Mouse (Mus musculus) CH12.LX (cell line): ENCODE results near the gene Lect2. TPM values are rescaled to one million over a fixed set of nuclear protein-coding genes. Genes with fewer than 3 reads are reported as not detected.

ENCODE experiments used
- DNase-seq: peaks from one replicate; pipeline ENCODE4 v3.0.0-alpha.2; 2013; ENCODE audit errors: extremely low read depth
- H3K27ac ChIP-seq: 2 replicates; pipeline ENCODE4 v1.5.1; 2012; ENCODE audit warnings: low read depth, mild to moderate bottlenecking, control low read depth, moderate library complexity; ENCODE audit not compliant: insufficient read depth
- H3K27me3 ChIP-seq: replicated peaks from 2 replicates; pipeline ENCODE3; 2012; ENCODE audit warnings: inconsistent platforms
- H3K36me3 ChIP-seq, 2 experiments: replicated peaks in 1 of 2; 2 replicates each; pipeline versions ENCODE3 to v1.6.1; 2012; ENCODE audit warnings: inconsistent platforms in 1 of 2, low read length in 1 of 2, mild to moderate bottlenecking in 1 of 2, mixed read lengths in 1 of 2, moderate library complexity in 1 of 2; ENCODE audit not compliant: control insufficient read depth in 1 of 2, insufficient read depth in 1 of 2
- H3K4me1 ChIP-seq, 2 experiments: 2 replicates each; pipeline ENCODE4 v1.6.1; 2012; ENCODE audit warnings: inconsistent platforms in 1 of 2, moderate library complexity in 1 of 2; ENCODE audit not compliant: insufficient read depth in 2 of 2, control insufficient read depth in 1 of 2
- H3K4me2 ChIP-seq: 2 replicates; pipeline ENCODE4 v1.6.1; 2012; ENCODE audit warnings: low read depth, mild to moderate bottlenecking, control low read depth; ENCODE audit not compliant: poor library complexity, insufficient read depth, severe bottlenecking
- H3K4me3 ChIP-seq, 3 experiments: fragments of 150-350 bp in 1 of 3; sonication (generic) in 1 of 3; replicated peaks in 1 of 3; 2 replicates each; pipeline versions ENCODE3 to v1.5.1; 2011 to 2012; ENCODE audit warnings: low read depth in 2 of 3, low read length in 2 of 3, mild to moderate bottlenecking in 2 of 3, moderate library complexity in 2 of 3, control low read depth in 1 of 3, improper control_type of control experiment in 1 of 3, inconsistent platforms in 1 of 3, mixed read lengths in 1 of 3; ENCODE audit not compliant: poor library complexity in 1 of 3
- H3K79me2 ChIP-seq: replicated peaks from 2 replicates; pipeline ENCODE4 v1.6.1; 2012; ENCODE audit warnings: mild to moderate bottlenecking, moderate library complexity; ENCODE audit not compliant: control insufficient read depth, poor library complexity, insufficient read depth, severe bottlenecking; ENCODE audit errors: extremely low read depth
- H3K9ac ChIP-seq: 2 replicates; pipeline ENCODE4 v1.6.1; 2012; ENCODE audit warnings: low read depth, mild to moderate bottlenecking, control low read depth, moderate library complexity; ENCODE audit not compliant: insufficient read depth
- H3K9me3 ChIP-seq: replicated peaks from 2 replicates; pipeline ENCODE3; 2012; ENCODE audit warnings: low read length, inconsistent platforms, mixed read lengths
- CHD1 ChIP-seq: IDR thresholded peaks from 2 replicates; pipeline ENCODE4 v1.6.1; 2012; ENCODE audit warnings: low read depth, low read length, improper control_type of control experiment, inconsistent platforms
- CHD2 ChIP-seq: IDR thresholded peaks from 2 replicates; pipeline ENCODE4 v1.6.1; 2011; ENCODE audit warnings: low read length, improper control_type of control experiment
- CTCF ChIP-seq, 2 experiments: IDR thresholded peaks in 1 of 2; conservative IDR thresholded peaks in 1 of 2; 2 replicates each; pipeline ENCODE4 v1.5.1; 2011 to 2012; ENCODE audit warnings: low read depth in 2 of 2, low read length in 2 of 2, improper control_type of control experiment in 1 of 2, inconsistent platforms in 1 of 2, mild to moderate bottlenecking in 1 of 2, moderate library complexity in 1 of 2
- E2F4 ChIP-seq: IDR thresholded peaks from 2 replicates; pipeline ENCODE4 v1.6.1; 2011; ENCODE audit warnings: low read depth, low read length, improper control_type of control experiment; ENCODE audit not compliant: insufficient replicate concordance
- ELF1 ChIP-seq: IDR thresholded peaks from 2 replicates; pipeline ENCODE4 v1.6.1; 2014; ENCODE audit warnings: low read depth, mild to moderate bottlenecking, inconsistent platforms, low read length, improper control_type of control experiment
- EP300 ChIP-seq: IDR thresholded peaks from 2 replicates; pipeline ENCODE4 v1.6.1; 2011; ENCODE audit warnings: low read length, improper control_type of control experiment
- ETS1 ChIP-seq: conservative IDR thresholded peaks from 2 replicates; pipeline ENCODE4 v1.6.1; 2012; ENCODE audit warnings: low read depth, mild to moderate bottlenecking, inconsistent platforms, low read length, improper control_type of control experiment, moderate library complexity
- GABPA ChIP-seq: IDR thresholded peaks from 2 replicates; pipeline ENCODE4 v1.6.1; 2012; ENCODE audit warnings: low read depth, low read length, improper control_type of control experiment, inconsistent platforms; ENCODE audit not compliant: insufficient replicate concordance
- JUN ChIP-seq: IDR thresholded peaks from 2 replicates; pipeline ENCODE4 v1.6.1; 2011; ENCODE audit warnings: low read depth, mild to moderate bottlenecking, low read length, improper control_type of control experiment, moderate library complexity; ENCODE audit not compliant: insufficient read depth
- JUND ChIP-seq: conservative IDR thresholded peaks from 2 replicates; pipeline ENCODE4 v1.6.1; 2011; ENCODE audit warnings: low read depth, low read length, improper control_type of control experiment
- KAT2A ChIP-seq: IDR thresholded peaks from 2 replicates; pipeline ENCODE4 v1.6.1; 2012; ENCODE audit warnings: low read length, improper control_type of control experiment, inconsistent platforms; ENCODE audit not compliant: insufficient replicate concordance
- MAFK ChIP-seq: IDR thresholded peaks from 2 replicates; pipeline ENCODE4 v1.6.1; 2011; ENCODE audit warnings: low read length, improper control_type of control experiment; ENCODE audit not compliant: insufficient replicate concordance
- MAX ChIP-seq: IDR thresholded peaks from 2 replicates; pipeline ENCODE4 v1.6.1; 2011; ENCODE audit warnings: low read length, improper control_type of control experiment
- MAZ ChIP-seq: IDR thresholded peaks from 2 replicates; pipeline ENCODE4 v1.6.1; 2012; ENCODE audit warnings: low read depth, mild to moderate bottlenecking, inconsistent platforms, low read length, improper control_type of control experiment, moderate library complexity
- MEF2A ChIP-seq: IDR thresholded peaks from 2 replicates; pipeline ENCODE4 v1.6.1; 2014; ENCODE audit warnings: low read depth, mild to moderate bottlenecking, inconsistent platforms, low read length, improper control_type of control experiment, borderline replicate concordance
- MXI1 ChIP-seq: IDR thresholded peaks from 2 replicates; pipeline ENCODE4 v1.6.1; 2011; ENCODE audit warnings: mild to moderate bottlenecking, low read depth, low read length, improper control_type of control experiment
- MYC ChIP-seq: IDR thresholded peaks from 2 replicates; pipeline ENCODE4 v1.6.1; 2011; ENCODE audit warnings: low read depth, mild to moderate bottlenecking, improper control_type of control experiment, low read length
- NRF1 ChIP-seq: IDR thresholded peaks from 2 replicates; pipeline ENCODE4 v1.6.1; 2014; ENCODE audit warnings: low read depth, mild to moderate bottlenecking, inconsistent platforms, low read length, improper control_type of control experiment, moderate library complexity
- PAX5 ChIP-seq: IDR thresholded peaks from 2 replicates; pipeline ENCODE4 v1.6.1; 2012; ENCODE audit warnings: low read length, inconsistent platforms, mixed read lengths
- POLR2A ChIP-seq: IDR thresholded peaks from 2 replicates; pipeline ENCODE4 v1.6.1; 2011; ENCODE audit warnings: low read depth, mild to moderate bottlenecking, improper control_type of control experiment, low read length
- RAD21 ChIP-seq: IDR thresholded peaks from 2 replicates; pipeline ENCODE4 v1.6.1; 2011; ENCODE audit warnings: low read depth, mild to moderate bottlenecking, low read length, improper control_type of control experiment, moderate library complexity
- SMC3 ChIP-seq: IDR thresholded peaks from 2 replicates; pipeline ENCODE4 v1.6.1; 2011; ENCODE audit warnings: low read depth, low read length, improper control_type of control experiment
- TCF12 ChIP-seq: IDR thresholded peaks from 2 replicates; pipeline ENCODE4 v1.6.1; 2014; ENCODE audit warnings: low read depth, mild to moderate bottlenecking, inconsistent platforms, low read length, improper control_type of control experiment
- USF1 ChIP-seq: IDR thresholded peaks from 2 replicates; pipeline ENCODE4 v1.6.1; 2014; ENCODE audit warnings: low read depth, mild to moderate bottlenecking, inconsistent platforms, low read length, improper control_type of control experiment
- USF2 ChIP-seq: conservative IDR thresholded peaks from 2 replicates; pipeline ENCODE4 v1.6.1; 2011; ENCODE audit warnings: low read depth, low read length, improper control_type of control experiment
- ZC3H11A ChIP-seq: IDR thresholded peaks from 2 replicates; pipeline ENCODE4 v1.6.1; 2012; ENCODE audit warnings: low read depth, mild to moderate bottlenecking, inconsistent platforms, low read length, improper control_type of control experiment
- ZKSCAN1 ChIP-seq: IDR thresholded peaks from 2 replicates; pipeline ENCODE4 v1.6.1; 2012; ENCODE audit warnings: low read depth, inconsistent platforms, low read length, improper control_type of control experiment, borderline replicate concordance
- ZMIZ1 ChIP-seq: IDR thresholded peaks from 2 replicates; pipeline ENCODE4 v1.6.1; 2012; ENCODE audit warnings: low read depth, mild to moderate bottlenecking, inconsistent platforms, low read length, improper control_type of control experiment
- ZNF384 ChIP-seq: IDR thresholded peaks from 2 replicates; pipeline ENCODE4 v1.6.1; 2012; ENCODE audit warnings: low read depth, low read length, improper control_type of control experiment, inconsistent platforms
- dilution Hi-C: fragments of 300-500 bp; cut with MboI; formaldehyde crosslinking; loops from 2 replicates; pipeline ENCODE4 v1.14.3; 2020; ENCODE audit warnings: low sequenced_read_pairs; ENCODE audit not compliant: extremely low pct_unique_long_range_greater_than_20kb, extremely low pct_ligation_motif_present
- in situ Hi-C: fragments of 300-500 bp; cut with MboI; formaldehyde crosslinking; loops from 3 replicates; pipeline ENCODE4 v1.14.3; 2019; ENCODE audit warnings: low sequenced_read_pairs, low pct_ligation_motif_present, low pct_unique_long_range_greater_than_20kb, mixed read lengths
- polyA plus RNA-seq: library from polyadenylated mRNA; unstranded; fragments of >175 nt; gene quantifications from 2 replicates; pipeline ENCODE4 v1.2.1, GENCODE M21; 2012; ENCODE audit warnings: low read depth; ENCODE audit not compliant: insufficient read length
- total RNA-seq, 2 experiments: library from RNA; depleted of rRNA; stranded (reverse); fragments of 300-350 nt in 1 of 2; fragments of >200 nt in 1 of 2; gene quantifications; 2 replicates each; pipeline ENCODE4 v1.2.3; 2012 to 2014

Gene Lect2
- total and polyA plus RNA-seq, 3 experiments: not detected

DNA sequence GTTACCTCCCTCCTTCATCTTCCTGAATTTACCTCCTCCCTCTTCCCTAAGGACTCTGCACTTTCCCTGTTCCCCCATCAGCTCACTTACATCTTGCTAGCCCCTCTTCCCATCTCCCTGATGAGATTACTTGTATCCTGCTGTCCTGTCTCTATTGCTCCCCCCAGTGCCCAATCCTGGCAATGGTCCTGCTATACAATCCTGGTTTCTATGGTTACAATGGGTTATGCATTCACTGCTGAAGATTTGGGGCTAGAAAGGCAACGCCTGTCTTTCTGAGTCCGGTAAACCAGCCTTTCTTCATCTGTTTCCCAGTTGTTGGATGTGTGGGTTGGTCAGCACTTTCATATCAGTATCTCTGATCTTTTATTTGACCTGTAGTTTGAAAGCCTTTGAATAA is 6.1 kb upstream of the Lect2 start:
- H3K9me3 ChIP-seq: no peaks in the 10 kb centered on the region

DNA sequence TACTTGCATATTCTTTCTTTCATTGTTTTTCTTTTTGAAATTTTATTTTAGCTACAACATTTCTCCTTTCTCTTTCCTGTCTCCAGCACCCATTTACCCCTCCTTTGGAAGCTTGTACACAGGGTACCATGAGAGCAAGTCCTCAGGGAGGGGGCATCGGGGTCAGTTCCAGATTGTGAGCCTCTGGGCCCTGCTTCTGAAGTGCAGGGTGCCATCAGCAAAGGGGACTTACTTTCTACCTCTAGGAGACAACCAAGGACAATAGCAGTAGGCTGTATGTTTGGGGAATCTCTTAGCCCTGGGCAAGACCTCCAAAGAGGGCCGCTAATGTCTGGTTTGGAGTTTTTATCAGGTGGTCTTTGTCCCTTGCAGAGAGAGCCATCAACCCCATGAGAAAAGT is 5.6 kb upstream of the Lect2 start:
- no peak overlapping the region for H3K4me3 ChIP-seq
- in situ Hi-C loops: no loop called here

More for the DNA sequence above, 6.1 kb upstream of the Lect2 start:
- dilution Hi-C loops (no loop called here), in situ Hi-C loops (no loop called here)
- H3K4me1 ChIP-seq: no peaks in the 10 kb centered on the region
- H3K27me3 ChIP-seq: peaks cover 75% of the 10 kb centered on the region
- H3K4me2 ChIP-seq: no peak overlapping the region
- H3K4me3 ChIP-seq: no peak overlapping the region
- H3K79me2 ChIP-seq: no peaks in the 10 kb centered on the region
- no peak overlapping the region for H3K27ac ChIP-seq
- no peak overlapping the region for H3K9ac ChIP-seq
- no peaks in the 10 kb centered on the region for H3K36me3 ChIP-seq
- TF ChIP-seq SMC3 (peak; percentile 46), CTCF (conservative IDR thresholded peaks at IDR 0.05 in 1 of 2, IDR thresholded peaks at IDR 0.05 in 1 of 2; ENCODE audit: low read depth in 2 of 2, low read length in 2 of 2) (peak in 1 of 2 experiments; percentile 56; a peak in 2 of 4 replicates), RAD21 (peak; percentile 30), JUN (no peak), PAX5 (no peak), ZMIZ1 (no peak), ZKSCAN1 (no peak)
- DNase-seq: peak; percentile 17

DNA sequence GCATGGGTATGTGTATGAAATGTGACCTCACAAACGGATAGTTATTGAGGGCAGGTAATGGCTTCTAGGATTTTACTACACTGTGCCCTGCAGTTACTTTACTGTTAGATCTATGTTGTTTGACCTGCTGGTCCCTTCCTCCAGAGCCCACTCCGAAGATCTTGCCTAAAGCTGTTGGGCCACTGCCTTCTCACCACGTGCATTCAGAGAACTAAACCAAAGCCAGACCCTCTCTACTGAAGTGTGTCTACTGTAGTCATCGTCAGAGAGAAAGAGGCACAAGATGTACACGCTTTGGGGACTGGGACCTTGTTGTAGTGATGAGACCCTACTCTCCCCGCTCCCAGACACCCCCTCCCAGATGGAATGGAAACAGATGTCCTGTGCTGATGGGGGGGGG is 3.4 kb upstream of the Lect2 start:
- no peak overlapping the region for H3K4me3 ChIP-seq
- no peaks in the 10 kb centered on the region for H3K4me1 ChIP-seq
- dilution Hi-C loops (no loop called here), in situ Hi-C loops (no loop called here)
- peaks cover 71% of the 10 kb centered on the region for H3K27me3 ChIP-seq
- no peaks in the 10 kb centered on the region for H3K9me3 ChIP-seq
- no peak for DNase-seq
- no peaks in the 10 kb centered on the region for H3K79me2 ChIP-seq
- no peak overlapping the region for H3K27ac ChIP-seq
- no peaks in the 10 kb centered on the region for H3K36me3 ChIP-seq
- no peak overlapping the region for H3K9ac ChIP-seq
- no peak overlapping the region for H3K4me2 ChIP-seq
- no peak for TF ChIP-seq JUND
- no peak for TF ChIP-seq CHD1
- no peak for TF ChIP-seq CHD2
- no peak for TF ChIP-seq ZKSCAN1
- no peak for TF ChIP-seq USF1
- no peak for TF ChIP-seq NRF1
- TF ChIP-seq CTCF (conservative IDR thresholded peaks at IDR 0.05 in 1 of 2, IDR thresholded peaks at IDR 0.05 in 1 of 2; ENCODE audit: low read depth in 2 of 2, low read length in 2 of 2): no peak
- no peak for TF ChIP-seq SMC3
- no peak for TF ChIP-seq TCF12
- no peak for TF ChIP-seq ELF1
- TF ChIP-seq ETS1: no peak
- TF ChIP-seq MEF2A: no peak
- no peak for TF ChIP-seq E2F4
- no peak for TF ChIP-seq ZNF384
- no peak for TF ChIP-seq JUN
- no peak for TF ChIP-seq MXI1

More for the DNA sequence above, 5.6 kb upstream of the Lect2 start:
- H3K79me2 ChIP-seq: no peaks in the 10 kb centered on the region
- H3K27ac ChIP-seq: no peak overlapping the region
- TF ChIP-seq JUND: no peak
- no peak for TF ChIP-seq MAZ
- TF ChIP-seq MXI1: no peak
- no peak for TF ChIP-seq EP300
- TF ChIP-seq RAD21: no peak
- TF ChIP-seq PAX5: no peak
- no peak for TF ChIP-seq MYC
- TF ChIP-seq ZNF384: no peak
- no peak for TF ChIP-seq JUN
- no peak for TF ChIP-seq GABPA
- no peak for TF ChIP-seq MAX
- no peak for TF ChIP-seq E2F4
- TF ChIP-seq MAFK: no peak
- TF ChIP-seq USF2: no peak
- no peak for TF ChIP-seq SMC3
- no peak for TF ChIP-seq ZC3H11A
- no peak for TF ChIP-seq USF1
- TF ChIP-seq MEF2A: no peak
- no peak for TF ChIP-seq POLR2A
- TF ChIP-seq KAT2A: no peak
- H3K4me1 ChIP-seq: no peaks in the 10 kb centered on the region
- dilution Hi-C loops: no loop called here
- H3K36me3 ChIP-seq: no peaks in the 10 kb centered on the region
- no peaks in the 10 kb centered on the region for H3K9me3 ChIP-seq
- H3K4me2 ChIP-seq: no peak overlapping the region
- H3K9ac ChIP-seq: no peak overlapping the region
- peaks cover 73% of the 10 kb centered on the region for H3K27me3 ChIP-seq
- DNase-seq: no peak
